Mouse (Mus musculus) neutrophil, adult 59 days (primary cell): ENCODE measurements around the gene Spin1. TPM values are rescaled to one million over a fixed set of nuclear protein-coding genes. Genes with fewer than 3 reads are reported as not detected.

ENCODE experiments used
- total RNA-seq, 2 experiments: library from RNA; stranded (reverse); gene quantifications; 1 replicate in 1 of 2; 2 replicates in 1 of 2; pipeline ENCODE4 v1.2.4; 2023

Gene Spin1
- 10 to 100 TPM; 34.1 to 37.6 TPM for total RNA-seq

DNA sequence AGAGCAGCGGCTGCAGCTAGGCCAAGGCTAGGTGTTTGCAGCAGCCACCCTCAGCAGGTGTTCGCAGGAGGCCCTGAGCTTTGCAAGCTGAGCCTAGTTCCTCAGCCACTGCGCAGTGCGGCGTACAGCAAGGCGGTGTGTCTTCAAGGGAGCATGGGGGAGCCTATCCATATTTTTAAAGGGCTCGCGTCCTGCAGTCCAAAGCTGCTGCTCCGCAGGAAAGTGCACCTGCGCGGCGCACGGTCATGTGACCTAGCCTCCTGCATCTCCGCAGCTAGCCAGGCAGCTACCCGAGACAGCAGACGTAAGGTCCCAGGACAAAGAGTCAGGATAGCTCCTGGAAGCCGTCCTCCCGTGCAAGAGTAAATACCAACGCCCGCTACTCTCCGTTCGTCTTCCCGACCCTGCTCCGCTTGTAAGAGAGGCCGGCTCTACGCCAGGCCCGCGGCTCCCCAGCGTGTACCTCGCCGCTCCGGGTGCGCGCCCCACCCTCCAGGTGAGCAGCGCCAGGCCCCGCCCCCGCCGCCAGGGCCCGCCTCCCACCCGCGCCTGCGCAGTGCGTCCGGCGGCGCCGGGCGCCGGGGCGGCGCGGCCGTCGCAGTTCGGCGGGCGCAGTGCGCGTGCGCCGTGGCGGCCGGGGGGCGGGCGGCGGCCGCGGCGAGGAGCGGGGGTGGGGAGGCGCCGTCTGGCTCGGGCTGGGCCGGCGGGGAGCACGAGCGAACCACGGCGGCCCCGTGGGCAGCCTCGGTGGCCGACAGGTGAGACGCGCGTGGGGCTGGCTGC is at the start of gene Spin1:
Spin1 (plus strand) TSS at position 648 of the 783 bp plus-strand sequence.

DNA sequence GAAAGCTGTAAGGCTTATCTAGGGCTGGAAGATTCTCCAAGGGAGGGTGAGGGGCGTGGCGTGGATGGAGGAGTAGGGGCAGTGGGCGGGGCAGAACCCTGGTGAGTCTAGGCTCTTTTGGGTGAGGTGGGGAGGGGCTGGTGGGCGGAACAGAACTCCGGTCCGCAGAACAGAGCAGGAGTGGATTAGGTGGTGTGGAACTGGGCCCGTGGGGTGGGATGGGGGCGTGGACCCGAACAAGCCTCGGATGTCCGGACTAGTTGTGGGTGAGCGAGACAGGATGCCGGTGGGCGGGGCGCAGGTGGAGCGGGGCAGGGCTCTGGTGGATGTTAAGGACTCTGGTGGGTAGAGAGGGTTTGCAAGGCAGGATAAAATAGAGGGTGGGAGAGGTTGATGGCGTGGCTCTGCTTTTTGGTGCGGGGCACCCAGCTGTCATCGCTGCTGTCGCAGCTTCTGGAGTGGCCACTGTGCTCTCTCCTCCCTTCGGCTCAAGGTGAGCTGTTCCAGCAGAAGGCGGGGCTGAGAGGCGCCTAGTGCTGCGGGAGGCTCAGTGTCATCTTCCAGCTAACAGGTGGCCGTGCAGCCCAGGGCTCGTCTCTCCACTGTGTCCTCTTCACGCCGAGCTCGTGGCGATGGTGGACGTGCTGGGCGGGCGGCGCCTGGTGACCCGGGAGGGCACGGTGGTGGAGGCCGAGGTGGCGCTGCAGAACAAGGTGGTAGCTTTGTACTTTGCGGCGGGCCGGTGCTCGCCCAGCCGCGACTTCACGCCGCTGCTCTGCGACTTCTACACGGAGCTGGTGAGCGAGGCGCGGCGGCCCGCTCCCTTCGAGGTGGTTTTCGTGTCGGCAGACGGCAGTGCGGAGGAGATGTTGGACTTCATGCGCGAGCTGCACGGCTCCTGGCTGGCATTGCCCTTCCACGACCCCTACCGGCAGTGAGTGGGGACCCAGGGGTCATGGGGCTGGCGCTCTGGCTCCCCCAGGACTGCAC is 70.3 kb downstream of the Spin1 start, which contains the start of gene Nxnl2:
Nxnl2 (plus strand) TSS at position 332 of the 990 bp plus-strand sequence.

Other genes with a start within 250 kb of the Spin1 start
- under 1 TPM in 1 of 2 experiments, not detected in 1; 0.24 TPM for gene Nxnl2, start 70.1 kb downstream of the Spin1 start, total RNA-seq